Mouse (Mus musculus) olfactory bulb, adult 2 months (tissue): ENCODE measurements around the gene Gpx3. TPM values are rescaled to one million over a fixed set of nuclear protein-coding genes. Genes with fewer than 3 reads are reported as not detected.

ENCODE experiments used
- H3K27ac ChIP-seq: fragments of 200-500 bp; 2 replicates; pipeline ENCODE4 v1.5.1; 2012; ENCODE audit warnings: low read depth, low read length; ENCODE audit not compliant: insufficient read depth
- H3K4me1 ChIP-seq: fragments of 200-500 bp; 2 replicates; pipeline ENCODE4 v1.6.1; 2012; ENCODE audit warnings: low read length; ENCODE audit not compliant: control insufficient read depth, insufficient read depth
- H3K4me3 ChIP-seq: fragments of 200-500 bp; 2 replicates; pipeline ENCODE4 v1.5.1; 2012; ENCODE audit warnings: mild to moderate bottlenecking, low read depth, low read length, moderate library complexity; ENCODE audit not compliant: insufficient read depth
- CTCF ChIP-seq: fragments of 200-500 bp; IDR thresholded peaks from 2 replicates; pipeline ENCODE4 v1.5.1; 2012; ENCODE audit warnings: low read depth, mild to moderate bottlenecking, low read length, moderate library complexity; ENCODE audit not compliant: insufficient read depth
- POLR2A ChIP-seq: fragments of 200-500 bp; IDR thresholded peaks from 2 replicates; pipeline ENCODE4 v1.6.1; 2012; ENCODE audit warnings: mild to moderate bottlenecking, low read depth, low read length, moderate library complexity; ENCODE audit not compliant: insufficient read depth
- WGBS: fragments of 180-500 bp; shearing (Covaris S2); methylation state at CpG from one replicate; pipeline ENCODE4 v1.1.7; 2018; 5-methylcytosine and 5-hydroxymethylcytosine counted together
- polyA plus RNA-seq: library from polyadenylated mRNA; stranded (reverse); fragments of >200 nt; gene quantifications from 2 replicates; pipeline ENCODE4 v1.2.4, GENCODE M21; 2012; ENCODE audit warnings: low replicate concordance; ENCODE audit not compliant: missing spikeins, insufficient read depth, insufficient read length

The Gpx3 gene
- polyA plus RNA-seq, 1 experiment = not detected

GRCm38 (mm10) chr11:54920973-54921580, 18.8 kb downstream of the Gpx3 start:
- H3K4me3 ChIP-seq = no peak overlapping the region
- no peak overlapping the region for H3K27ac ChIP-seq
- no peaks in the 10 kb centered on the region for H3K4me1 ChIP-seq
- TF ChIP-seq POLR2A (no peak), CTCF (no peak)
- 79% methylated on average over 6 of the region's 6 CpGs for WGBS

- no peaks in the 10 kb centered on the region for H3K4me1 ChIP-seq
- no peak overlapping the region for H3K27ac ChIP-seq
- H3K4me3 ChIP-seq = no peak overlapping the region
- 66% methylated on average over 7 of the region's 7 CpGs for WGBS
- no peak for TF ChIP-seq POLR2A
- no peak for TF ChIP-seq CTCF
These were observed 19.5 kb downstream of the Gpx3 start for GRCm38 (mm10) chr11:54921798-54922197.

- no peak overlapping the region for H3K27ac ChIP-seq
- TF ChIP-seq POLR2A = no peak
- 97% methylated on average over 3 of the region's 3 CpGs for WGBS
- no peak overlapping the region for H3K4me3 ChIP-seq
- H3K4me1 ChIP-seq = no peaks in the 10 kb centered on the region
These were observed 20.2 kb downstream of the Gpx3 start for GRCm38 (mm10) chr11:54922488-54922887.

- TF ChIP-seq POLR2A (no peak), CTCF (no peak)
- Histone ChIP-seq H3K4me1 (no peaks in the 10 kb centered on the region), H3K4me3 (no peak overlapping the region), H3K27ac (no peak overlapping the region)
- 93% methylated on average over 14 of the region's 14 CpGs for WGBS
These were observed 21.9 kb downstream of the Gpx3 start for GRCm38 (mm10) chr11:54924145-54924544.

- TF ChIP-seq CTCF (0 out of 2 replicates have a peak, but pooled peaks have one; percentile 43), POLR2A (no peak)
- Histone ChIP-seq H3K4me1 (no peaks in the 10 kb centered on the region), H3K27ac (no peak overlapping the region), H3K4me3 (no peak overlapping the region)
- WGBS = 85% methylated on average over 14 of the region's 14 CpGs
These were observed 25.3 kb downstream of the Gpx3 start for GRCm38 (mm10) chr11:54927346-54928140.

GRCm38 (mm10) chr11:54928219-54928618, 26.0 kb downstream of the Gpx3 start:
- TF ChIP-seq CTCF (no peak), POLR2A (no peak)
- WGBS = 80% methylated on average over 3 of the region's 3 CpGs

GRCm38 (mm10) chr11:54928886-54929285, 26.6 kb downstream of the Gpx3 start:
- Histone ChIP-seq H3K4me3 (no peak overlapping the region), H3K27ac (no peak overlapping the region), H3K4me1 (no peaks in the 10 kb centered on the region)
- WGBS = 68% methylated on average over 7 of the region's 7 CpGs
- TF ChIP-seq CTCF (no peak), POLR2A (no peak)

More at GRCm38 (mm10) chr11:54928219-54928618, 26.0 kb downstream of the Gpx3 start:
- no peak overlapping the region for H3K4me3 ChIP-seq
- no peak overlapping the region for H3K27ac ChIP-seq
- H3K4me1 ChIP-seq = no peaks in the 10 kb centered on the region

GRCm38 (mm10) chr11:54929290-54929689, 27.0 kb downstream of the Gpx3 start:
- no peak overlapping the region for H3K4me3 ChIP-seq
- TF ChIP-seq POLR2A (no peak), CTCF (no peak)
- H3K4me1 ChIP-seq = no peaks in the 10 kb centered on the region
- no peak overlapping the region for H3K27ac ChIP-seq
- 88% methylated on average over 6 of the region's 6 CpGs for WGBS

- no peak overlapping the region for H3K4me3 ChIP-seq
- no peaks in the 10 kb centered on the region for H3K4me1 ChIP-seq
- TF ChIP-seq POLR2A (no peak), CTCF (no peak)
- H3K27ac ChIP-seq = no peak overlapping the region
- WGBS = 90% methylated on average over 8 of the region's 8 CpGs
These were observed 27.5 kb downstream of the Gpx3 start for GRCm38 (mm10) chr11:54929744-54930143.
